Comparison of ENCODE assay signal across 9 mouse cellular contexts in the genomic region with DNA sequence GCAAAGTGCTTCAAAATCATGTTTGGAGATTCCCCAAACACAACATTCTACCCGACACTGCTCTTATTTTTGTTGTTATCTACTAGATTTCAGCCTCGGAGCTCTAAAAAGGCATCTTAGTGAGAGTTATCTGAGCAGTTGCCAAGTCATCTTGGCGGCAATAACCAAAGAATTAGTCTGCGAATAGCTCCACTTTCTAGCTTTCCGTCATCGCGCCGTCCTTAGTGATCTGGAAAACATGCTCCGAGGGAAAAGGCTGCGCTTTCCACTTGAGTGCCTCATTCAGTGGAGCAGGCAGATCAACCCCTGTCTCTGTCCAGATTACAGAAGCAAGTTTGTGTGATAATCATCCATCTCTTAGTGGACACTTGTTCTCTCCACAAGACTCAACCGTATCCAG. TPM values are rescaled to one million over a fixed set of nuclear protein-coding genes. Genes with fewer than 3 reads are reported as not detected.
A peak's percentile ranks its signal among the peaks of the same experiment; 100 is the strongest.
DNase-seq lines count a peak whose midpoint lies in the region; ATAC-seq lines count a peak whose summit lies in the region.
"Had no signal": no experiment of that assay in that cellular context is flagged by ENCODE, and none has a peak within 500 bp of the region (broad histone marks: within the 10 kb centered on the region; RNA-seq: fewer than 3 reads in every experiment).

No protein-coding gene starts in this region.

- no peaks in the 10 kb centered on the region for H3K9me3 ChIP-seq in hindbrain, embryonic 14.5 days (ENCODE audit: control insufficient read depth, low read length)
- no peaks in the 10 kb centered on the region for H3K9me3 ChIP-seq in hindbrain, embryonic 13.5 days
- no peaks in the 10 kb centered on the region for H3K9me3 ChIP-seq in heart, embryonic 16.5 days (replicated peaks; ENCODE audit: control insufficient read depth, low read length)
- H3K9me3 ChIP-seq in midbrain, embryonic 10.5 days (replicated peaks) = no peaks in the 10 kb centered on the region
- H3K9me3 ChIP-seq: neural tube, embryonic 13.5 days had no signal

- H3K4me3 ChIP-seq in hindbrain, embryonic 14.5 days (replicated peaks; ENCODE audit: low read length) = no peak overlapping the region
- no peak overlapping the region for H3K4me3 ChIP-seq in hindbrain, embryonic 13.5 days
- peak overlapping the region; percentile 14; the same call in 1 of the 2 replicates for H3K4me3 ChIP-seq in heart, embryonic 16.5 days (ENCODE audit: low read length)
- H3K4me3 ChIP-seq in midbrain, embryonic 10.5 days = no peak overlapping the region
- H3K4me3 ChIP-seq: neural tube, embryonic 13.5 days had no signal

- no peak overlapping the region for H3K27ac ChIP-seq in hindbrain, embryonic 14.5 days
- no peak overlapping the region for H3K27ac ChIP-seq in hindbrain, embryonic 13.5 days
- H3K27ac ChIP-seq in heart, embryonic 16.5 days (ENCODE audit: low read length) = peak overlapping the region; percentile 62
- no peak overlapping the region for H3K27ac ChIP-seq in midbrain, embryonic 10.5 days (replicated peaks)
- H3K27ac ChIP-seq: neural tube, embryonic 13.5 days had no signal

- H3K9ac ChIP-seq in hindbrain, embryonic 14.5 days = no peak overlapping the region
- H3K9ac ChIP-seq in hindbrain, embryonic 13.5 days = no peak overlapping the region
- peak overlapping the region; percentile 15; the same call in 1 of the 2 replicates for H3K9ac ChIP-seq in heart, embryonic 16.5 days (ENCODE audit: low read length)
- H3K9ac ChIP-seq: neural tube, embryonic 13.5 days had no signal

- 75% methylated on average over 11 of the region's 11 CpGs for WGBS in hindbrain, embryonic 14.5 days
- 77% methylated on average over 11 of the region's 11 CpGs for WGBS in hindbrain, embryonic 13.5 days
- WGBS in heart, embryonic 16.5 days = 32% methylated on average over 11 of the region's 11 CpGs
- 86% methylated on average over 11 of the region's 11 CpGs for WGBS in midbrain, embryonic 10.5 days

- H3K4me1 ChIP-seq in hindbrain, embryonic 14.5 days (replicated peaks; ENCODE audit: control insufficient read depth, insufficient read depth, low read length) = no peaks in the 10 kb centered on the region
- H3K4me1 ChIP-seq in hindbrain, embryonic 13.5 days (replicated peaks) = no peaks in the 10 kb centered on the region
- peaks cover 8% of the 10 kb centered on the region for H3K4me1 ChIP-seq in heart, embryonic 16.5 days (ENCODE audit: control insufficient read depth, insufficient read depth, low read length)
- H3K4me1 ChIP-seq in midbrain, embryonic 10.5 days = no peaks in the 10 kb centered on the region
- H3K4me1 ChIP-seq: neural tube, embryonic 13.5 days had no signal

- no peak overlapping the region for H3K4me2 ChIP-seq in hindbrain, embryonic 14.5 days (replicated peaks)
- no peak overlapping the region for H3K4me2 ChIP-seq in hindbrain, embryonic 13.5 days
- H3K4me2 ChIP-seq in heart, embryonic 16.5 days (ENCODE audit: low read depth, low read length) = peak overlapping the region; percentile 52
- H3K4me2 ChIP-seq: neural tube, embryonic 13.5 days had no signal

- no peak for ATAC-seq in hindbrain, embryonic 14.5 days (ENCODE audit: low FRiP score)
- no peak for ATAC-seq in hindbrain, embryonic 13.5 days (ENCODE audit: low FRiP score)
- peak; percentile 50; the same call in 1 of the 2 replicates for ATAC-seq in heart, embryonic 16.5 days (replicated peaks; ENCODE audit: extremely low read depth, insufficient read depth, low FRiP score)

- peak; percentile 36 for DNase-seq in hindbrain, embryonic 14.5 days (ENCODE audit: low spot score)
- DNase-seq in ovary, postnatal 36 days (ENCODE audit: low spot score) = peak; percentile 17
- DNase-seq in ovary, postnatal 10 days (ENCODE audit: low spot score) = no peak
- DNase-seq in retina, embryonic 14.5 days (ENCODE audit: low spot score) = peak; percentile 56
- no peak for DNase-seq in T-cell, adult 2 months (ENCODE audit: low spot score)
- DNase-seq in midbrain, embryonic 10.5 days (ENCODE audit: low spot score) = no peak

- H3K27me3 ChIP-seq in hindbrain, embryonic 14.5 days (ENCODE audit: control insufficient read depth, insufficient read depth, low read length) = no peaks in the 10 kb centered on the region
- no peaks in the 10 kb centered on the region for H3K27me3 ChIP-seq in hindbrain, embryonic 13.5 days
- H3K27me3 ChIP-seq in heart, embryonic 16.5 days (ENCODE audit: control insufficient read depth, insufficient read depth, low read length) = no peaks in the 10 kb centered on the region
- no peaks in the 10 kb centered on the region for H3K27me3 ChIP-seq in midbrain, embryonic 10.5 days (ENCODE audit: low read depth, poor library complexity, severe bottlenecking)
- H3K27me3 ChIP-seq: neural tube, embryonic 13.5 days had no signal

- no peaks in the 10 kb centered on the region for H3K36me3 ChIP-seq in hindbrain, embryonic 14.5 days (replicated peaks; ENCODE audit: control insufficient read depth, insufficient read depth)
- H3K36me3 ChIP-seq in hindbrain, embryonic 13.5 days = no peaks in the 10 kb centered on the region
- H3K36me3 ChIP-seq in heart, embryonic 16.5 days (ENCODE audit: control insufficient read depth, insufficient read depth) = no peaks in the 10 kb centered on the region
- H3K36me3 ChIP-seq in midbrain, embryonic 10.5 days = no peaks in the 10 kb centered on the region
- H3K36me3 ChIP-seq: neural tube, embryonic 13.5 days had no signal

RNA-seq across cellular contexts. Expression of a gene that starts 44.4 kb away (rescaled TPM):
- polyA plus RNA-seq in hindbrain, embryonic 14.5 days (2014; fragmentation: Nextera tagmentation; extraction: Ambion mirVana) = 22.3 and 23.1 TPM in 2 replicates
- polyA plus RNA-seq in hindbrain, embryonic 13.5 days (2015; fragmentation: Nextera tagmentation; extraction: Ambion mirVana) = 12.5 and 14.2 TPM in 2 replicates
- 37.5 and 38.4 TPM in 2 replicates for polyA plus RNA-seq in heart, embryonic 16.5 days (2015; fragmentation: Nextera tagmentation; extraction: Ambion mirVana)
- polyA plus RNA-seq in midbrain, embryonic 10.5 days (2016; fragmentation: Nextera tagmentation; extraction: Ambion mirVana) = 11.3 and 13.4 TPM in 2 replicates

Comparison
In these comparisons a context has a peak if more than half of its experiments do, and no peak if none do; other contexts are left out.
1. DNase-seq: peak in hindbrain, embryonic 14.5 days (single experiment), ovary, postnatal 36 days (single experiment) and retina, embryonic 14.5 days (single experiment); none in ovary, postnatal 10 days (single experiment), T-cell, adult 2 months (single experiment) and midbrain, embryonic 10.5 days (single experiment).